Mouse (Mus musculus) cerebellum, adult 2 months (tissue): ENCODE measurements around the gene Slc52a3.

ENCODE experiments used
- CTCF ChIP-seq: fragments of 200-500 bp; IDR thresholded peaks from 2 replicates; pipeline ENCODE4 v1.5.1; 2011; ENCODE audit warnings: low read depth, mild to moderate bottlenecking, control low read depth, low read length, moderate library complexity, borderline replicate concordance; ENCODE audit not compliant: insufficient read depth
- POLR2A ChIP-seq: fragments of 200-500 bp; IDR thresholded peaks from 2 replicates; pipeline ENCODE4 v1.6.1; 2011; ENCODE audit warnings: low read length, control low read depth, borderline replicate concordance; ENCODE audit not compliant: insufficient read depth

GRCm38 (mm10) chr2:151998932-151999331, 2.6 kb downstream of the Slc52a3 start:
- no peak for TF ChIP-seq CTCF
- TF ChIP-seq POLR2A: no peak
